Mouse (Mus musculus) C2C12 (cell line): ENCODE results near the gene Mapk8.

Experiments used
- CTCF ChIP-seq: IDR thresholded peaks from one replicate; pipeline ENCODE4 v1.5.1; 2011; ENCODE audit not compliant: control insufficient read depth, insufficient read depth, insufficient read length
- MAX ChIP-seq: IDR thresholded peaks from one replicate; pipeline ENCODE4 v1.6.1; 2011; ENCODE audit warnings: mild to moderate bottlenecking, control low read depth

- TF ChIP-seq MAX: no peak
- peak; percentile 47 for TF ChIP-seq CTCF
Observed at GRCm38 (mm10) chr14:33333833-33334232, 113.1 kb downstream of the Mapk8 start.
